Mouse (Mus musculus): ENCODE results near the gene Rbms3. TPM values are rescaled to one million over a fixed set of nuclear protein-coding genes. Genes with fewer than 3 reads are reported as not detected.

Rbms3 gene
- polyA plus RNA-seq, 1 experiment from 2014 or later: 48.9 TPM

DNA sequence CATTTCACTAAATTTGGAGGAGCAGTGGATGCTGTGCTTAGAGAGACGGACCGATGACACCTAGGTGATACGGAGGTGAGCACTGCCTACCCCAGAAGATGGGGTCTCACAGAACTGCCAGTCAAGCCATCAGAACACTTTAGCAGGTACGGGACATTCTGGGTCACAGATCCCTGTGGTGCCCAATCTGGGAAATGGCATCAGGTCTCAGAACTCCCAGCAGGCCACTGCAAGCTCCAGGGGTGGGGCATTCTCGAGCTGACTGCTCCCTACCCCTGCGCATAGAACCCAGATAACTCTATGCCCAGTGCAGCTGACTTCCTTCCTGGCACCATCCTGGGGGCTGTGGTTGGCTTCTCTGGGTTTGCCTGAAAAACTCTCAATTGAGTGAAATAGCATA is 536.2 kb downstream of the Rbms3 start:
- TF ChIP-seq CTCF (IDR thresholded peaks at IDR 0.05) (no peak), EP300 (IDR thresholded peaks at IDR 0.05) (no peak)
- DNase-seq (ENCODE audit: low spot score): no peak
- H3K4me1 ChIP-seq (ENCODE audit: insufficient read depth, low read depth, low read length): peaks cover 13% of the 10 kb centered on the region; the same call in 1 of the 2 replicates
- no peaks in the 10 kb centered on the region for H3K27me3 ChIP-seq (replicated peaks; ENCODE audit: insufficient read depth, low read length)
- H3K27ac ChIP-seq (ENCODE audit: low read length): no peak overlapping the region
- H3K9ac ChIP-seq (replicated peaks; ENCODE audit: low read depth): no peak overlapping the region
- 87% methylated on average over 6 of the region's 6 CpGs for WGBS
- no peak overlapping the region for H3K4me3 ChIP-seq (ENCODE audit: low read depth, low read length)
- no peak overlapping the region for H3K4me2 ChIP-seq (replicated peaks; ENCODE audit: low read depth, low read length)
- H3K9me3 ChIP-seq (ENCODE audit: low read length): no peaks in the 10 kb centered on the region
- H3K36me3 ChIP-seq (ENCODE audit: insufficient read depth, low read length): no peaks in the 10 kb centered on the region
- ATAC-seq: no peak

DNA sequence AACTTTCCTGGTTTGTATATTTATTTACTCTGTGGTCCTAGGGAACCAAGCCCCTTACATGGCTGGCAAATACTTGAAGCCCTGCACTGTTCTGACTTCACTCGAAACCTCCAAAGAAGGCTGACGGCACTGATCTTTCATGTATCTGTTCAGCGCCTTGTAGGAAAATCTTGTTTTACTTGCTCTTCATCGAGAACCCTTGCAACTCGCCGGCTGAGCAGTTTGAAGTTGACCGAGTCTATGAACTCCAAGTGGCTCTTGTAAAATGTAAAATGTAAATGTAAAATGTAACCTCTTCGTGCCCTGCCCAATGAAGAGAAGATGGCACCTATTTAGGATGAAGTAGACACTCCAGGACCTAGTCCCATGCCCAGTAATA is 537.5 kb downstream of the Rbms3 start:
- no peak for DNase-seq (ENCODE audit: low spot score)
- 48% methylated on average over 8 of the region's 8 CpGs for WGBS
- peak; percentile 43 for ATAC-seq
- H3K4me2 ChIP-seq (replicated peaks; ENCODE audit: low read depth, low read length): no peak overlapping the region
- H3K4me3 ChIP-seq (ENCODE audit: low read depth, low read length): no peak overlapping the region
- H3K27ac ChIP-seq (ENCODE audit: low read length): no peak overlapping the region
- H3K9me3 ChIP-seq (ENCODE audit: low read length): no peaks in the 10 kb centered on the region
- no peaks in the 10 kb centered on the region for H3K36me3 ChIP-seq (ENCODE audit: insufficient read depth, low read length)
- H3K27me3 ChIP-seq (replicated peaks; ENCODE audit: insufficient read depth, low read length): no peaks in the 10 kb centered on the region
- H3K9ac ChIP-seq (replicated peaks; ENCODE audit: low read depth): no peak overlapping the region
- H3K4me1 ChIP-seq (ENCODE audit: insufficient read depth, low read depth, low read length): peaks cover 13% of the 10 kb centered on the region; the same call in 1 of the 2 replicates
- no peak for TF ChIP-seq EP300 (IDR thresholded peaks at IDR 0.05)
- no peak for TF ChIP-seq CTCF (IDR thresholded peaks at IDR 0.05)

DNA sequence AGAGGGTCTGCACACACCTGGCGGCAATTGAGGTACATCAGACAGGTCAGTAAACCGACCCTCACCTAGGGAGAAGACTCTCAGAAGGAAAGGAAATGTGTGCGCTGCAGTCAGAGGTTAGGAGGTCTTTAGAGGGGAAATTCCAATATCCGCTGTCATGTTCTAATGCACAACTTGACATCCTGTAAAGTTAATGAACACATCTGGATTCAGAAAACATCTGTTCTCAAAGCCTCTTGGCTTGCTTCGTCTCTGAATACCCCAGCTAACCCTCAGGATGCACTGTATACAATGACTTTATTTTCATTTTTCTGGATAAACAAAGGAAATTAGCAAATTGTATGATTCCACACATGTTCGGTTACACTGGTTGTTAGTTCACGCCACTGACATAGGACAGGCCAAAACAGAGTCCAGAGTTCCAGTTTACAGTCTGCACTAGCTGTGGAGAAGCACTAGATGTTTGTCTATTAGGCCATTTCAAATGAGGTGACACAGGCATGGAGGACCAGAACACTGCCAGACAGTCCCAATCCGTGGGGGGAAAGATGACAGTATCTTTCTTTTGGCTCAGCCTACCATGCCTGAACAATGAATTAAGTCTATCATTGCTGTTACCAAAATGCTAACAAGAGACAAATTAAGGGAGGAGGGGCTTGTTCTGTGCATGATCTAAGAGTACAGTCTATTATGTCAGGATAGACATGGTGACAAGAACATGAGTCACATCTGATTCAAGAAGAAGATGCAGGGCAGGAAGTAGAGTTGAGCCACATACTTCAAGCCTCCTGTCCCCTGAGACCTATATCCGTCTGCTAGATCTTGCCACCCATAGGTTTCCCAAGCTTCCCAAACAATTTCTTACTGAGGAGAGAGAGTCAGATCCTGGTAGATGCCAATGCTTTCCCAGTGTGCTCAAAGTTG is 538.2 kb downstream of the Rbms3 start:
- 40% methylated on average over 9 of the region's 9 CpGs for WGBS
- no peaks in the 10 kb centered on the region for H3K36me3 ChIP-seq (ENCODE audit: insufficient read depth, low read length)

DNA sequence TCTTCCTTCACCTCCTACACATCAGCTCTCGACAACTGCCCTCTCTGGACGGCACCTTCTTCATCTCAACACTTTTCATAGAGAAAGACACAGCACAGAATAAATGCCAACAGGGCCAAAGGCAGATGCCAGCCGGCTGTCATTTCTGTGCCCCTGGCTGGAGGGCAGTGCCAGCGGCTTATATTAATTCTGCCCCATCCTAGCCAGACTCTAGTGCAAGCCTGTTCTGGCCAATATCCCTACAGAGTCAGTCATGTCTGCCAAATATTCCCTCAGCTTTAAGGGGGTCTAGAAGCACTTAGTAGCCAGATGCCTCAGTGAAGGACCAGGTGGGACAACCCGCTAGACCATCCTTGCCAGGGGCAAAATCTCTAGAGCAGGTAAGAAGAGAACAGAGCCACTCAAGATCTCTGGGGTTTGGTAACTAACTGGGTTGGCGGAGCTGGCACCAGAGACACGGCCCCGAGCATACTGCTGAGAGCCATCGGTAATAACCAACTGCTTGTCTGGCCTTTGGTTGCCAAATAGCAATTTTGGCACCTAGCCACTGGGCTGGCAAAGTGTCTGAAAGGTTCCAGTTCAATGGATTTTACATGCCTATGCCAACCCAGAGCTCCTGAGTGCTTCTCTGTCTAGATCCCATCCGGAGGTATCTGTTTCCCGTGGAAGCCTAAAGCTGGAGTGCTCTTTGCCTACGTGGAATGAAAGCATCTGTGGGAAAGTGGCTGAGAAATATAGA is 540.1 kb downstream of the Rbms3 start:
- Histone ChIP-seq H3K27ac (ENCODE audit: low read length) (no peak overlapping the region), H3K9me3 (ENCODE audit: low read length) (no peaks in the 10 kb centered on the region), H3K4me1 (ENCODE audit: insufficient read depth, low read depth, low read length) (peaks cover 13% of the 10 kb centered on the region; the same call in 1 of the 2 replicates), H3K4me2 (replicated peaks; ENCODE audit: low read depth, low read length) (no peak overlapping the region), H3K9ac (replicated peaks; ENCODE audit: low read depth) (no peak overlapping the region), H3K4me3 (ENCODE audit: low read depth, low read length) (no peak overlapping the region), H3K27me3 (replicated peaks; ENCODE audit: insufficient read depth, low read length) (no peaks in the 10 kb centered on the region), H3K36me3 (ENCODE audit: insufficient read depth, low read length) (no peaks in the 10 kb centered on the region)
- ATAC-seq (no peak), DNase-seq (ENCODE audit: low spot score) (no peak)
- no peak for TF ChIP-seq CTCF (IDR thresholded peaks at IDR 0.05)
- TF ChIP-seq EP300 (IDR thresholded peaks at IDR 0.05): no peak
- WGBS: 87% methylated on average over 12 of the region's 12 CpGs

More for the DNA sequence above, 538.2 kb downstream of the Rbms3 start:
- Histone ChIP-seq H3K9ac (replicated peaks; ENCODE audit: low read depth) (no peak overlapping the region), H3K9me3 (ENCODE audit: low read length) (no peaks in the 10 kb centered on the region), H3K27ac (ENCODE audit: low read length) (no peak overlapping the region), H3K4me2 (replicated peaks; ENCODE audit: low read depth, low read length) (no peak overlapping the region), H3K27me3 (replicated peaks; ENCODE audit: insufficient read depth, low read length) (no peaks in the 10 kb centered on the region), H3K4me3 (ENCODE audit: low read depth, low read length) (no peak overlapping the region), H3K4me1 (ENCODE audit: insufficient read depth, low read depth, low read length) (peaks cover 13% of the 10 kb centered on the region; the same call in 1 of the 2 replicates)
- DNase-seq (ENCODE audit: low spot score): peak; percentile 60
- TF ChIP-seq CTCF (IDR thresholded peaks at IDR 0.05): no peak
- no peak for TF ChIP-seq EP300 (IDR thresholded peaks at IDR 0.05)
- ATAC-seq: peak; percentile 67

DNA sequence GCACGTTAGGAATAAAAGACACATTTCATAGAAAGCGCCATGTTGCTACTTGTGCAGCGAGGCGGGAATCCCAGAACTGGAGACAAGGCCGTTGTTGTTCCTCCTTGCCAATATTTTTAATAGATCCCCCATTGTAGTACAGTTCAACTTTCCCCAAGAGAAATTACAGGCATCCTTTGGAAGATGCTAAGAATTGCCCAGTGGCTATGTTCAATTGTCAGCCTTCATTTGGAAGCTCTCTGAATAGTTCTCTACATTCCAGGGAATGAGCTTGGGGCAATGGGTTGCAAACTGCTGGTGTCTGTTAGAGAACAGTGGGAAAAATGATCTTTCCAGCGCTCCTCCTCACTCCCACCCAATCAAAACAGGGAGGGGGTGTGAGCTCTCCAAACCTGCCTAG is 541.4 kb downstream of the Rbms3 start:
- no peak for ATAC-seq
- WGBS: 89% methylated on average over 6 of the region's 6 CpGs
- Histone ChIP-seq H3K4me2 (replicated peaks; ENCODE audit: low read depth, low read length) (no peak overlapping the region), H3K9me3 (ENCODE audit: low read length) (no peaks in the 10 kb centered on the region), H3K4me1 (ENCODE audit: insufficient read depth, low read depth, low read length) (peaks cover 13% of the 10 kb centered on the region; the same call in 1 of the 2 replicates), H3K27ac (ENCODE audit: low read length) (no peak overlapping the region), H3K9ac (replicated peaks; ENCODE audit: low read depth) (no peak overlapping the region), H3K27me3 (replicated peaks; ENCODE audit: insufficient read depth, low read length) (no peaks in the 10 kb centered on the region), H3K36me3 (ENCODE audit: insufficient read depth, low read length) (no peaks in the 10 kb centered on the region), H3K4me3 (ENCODE audit: low read depth, low read length) (no peak overlapping the region)
- no peak for DNase-seq (ENCODE audit: low spot score)
- TF ChIP-seq EP300 (IDR thresholded peaks at IDR 0.05) (no peak), CTCF (IDR thresholded peaks at IDR 0.05) (no peak)

DNA sequence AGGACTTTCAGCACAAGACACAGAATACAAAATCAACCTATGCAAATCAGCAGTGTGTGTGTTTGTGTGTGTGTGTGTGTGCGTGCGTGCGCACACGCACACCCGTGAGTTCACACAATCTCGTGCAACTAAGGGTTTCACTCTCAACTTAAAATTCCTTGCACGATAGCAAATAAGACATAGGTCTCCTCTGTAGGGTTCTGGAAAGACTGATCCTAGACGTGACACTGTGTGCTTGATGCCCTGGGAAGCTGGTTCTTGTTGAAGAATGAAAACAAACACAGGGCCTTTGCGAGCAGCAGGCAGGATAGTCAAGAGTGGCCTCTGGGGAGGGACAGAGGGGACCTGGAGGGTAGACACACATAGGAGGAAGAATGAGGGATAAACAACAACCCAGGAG is 544.0 kb downstream of the Rbms3 start:
- WGBS: 81% methylated on average over 9 of the region's 9 CpGs
- no peaks in the 10 kb centered on the region; the same call in 1 of the 2 replicates for H3K4me1 ChIP-seq (ENCODE audit: insufficient read depth, low read depth, low read length)
- TF ChIP-seq CTCF (IDR thresholded peaks at IDR 0.05): no peak
- no peak for TF ChIP-seq EP300 (IDR thresholded peaks at IDR 0.05)
- no peak for DNase-seq (ENCODE audit: low spot score)
- H3K9ac ChIP-seq (replicated peaks; ENCODE audit: low read depth): no peak overlapping the region
- H3K4me2 ChIP-seq (replicated peaks; ENCODE audit: low read depth, low read length): no peak overlapping the region
- no peak overlapping the region for H3K4me3 ChIP-seq (ENCODE audit: low read depth, low read length)
- no peak overlapping the region for H3K27ac ChIP-seq (ENCODE audit: low read length)
- H3K36me3 ChIP-seq (ENCODE audit: insufficient read depth, low read length): no peaks in the 10 kb centered on the region
- no peak for ATAC-seq
- no peaks in the 10 kb centered on the region for H3K9me3 ChIP-seq (ENCODE audit: low read length)
- H3K27me3 ChIP-seq (replicated peaks; ENCODE audit: insufficient read depth, low read length): no peaks in the 10 kb centered on the region
